Mouse (Mus musculus): ENCODE measurements at regions not wholly inside any gene's neighbourhood (a gene's known extent, or its start where the extent isn't known, plus 50 kb on each side); places are given as distances from the start of the nearest gene placed in this dataset.
"Not testable (repeated sequence)": the region's sequence is repeated elsewhere in the genome, so short reads cannot be mapped to it uniquely, and the experiment has no call there.

- no peak overlapping the region for H3K4me3 ChIP-seq
- no peak for ATAC-seq (ENCODE audit: extremely low read depth, insufficient number of reproducible peaks, low FRiP score, low TSS enrichment)
- 73% methylated on average over 3 of the region's 3 CpGs for WGBS
- H3K4me1 ChIP-seq: peaks cover 39% of the 10 kb centered on the region
- H3K27ac ChIP-seq (replicated peaks): no peak overlapping the region
- no peaks in the 10 kb centered on the region for H3K9me3 ChIP-seq
- H3K4me2 ChIP-seq: no peak overlapping the region
- H3K36me3 ChIP-seq: no peaks in the 10 kb centered on the region
- H3K9ac ChIP-seq: no peak overlapping the region
- H3K27me3 ChIP-seq (replicated peaks): no peaks in the 10 kb centered on the region
Measured at GRCm38 (mm10) chr10:8136662-8137061, 180.6 kb upstream of the Tab2 start.

- no peaks in the 10 kb centered on the region for H3K27me3 ChIP-seq (replicated peaks)
- 55% methylated on average over 7 of the region's 7 CpGs for WGBS
- no peak overlapping the region for H3K4me2 ChIP-seq
- H3K4me1 ChIP-seq: peaks cover 51% of the 10 kb centered on the region
- no peaks in the 10 kb centered on the region for H3K36me3 ChIP-seq
- no peaks in the 10 kb centered on the region for H3K9me3 ChIP-seq
- no peak overlapping the region for H3K4me3 ChIP-seq
- ATAC-seq (ENCODE audit: extremely low read depth, insufficient number of reproducible peaks, low FRiP score, low TSS enrichment): no peak
- H3K9ac ChIP-seq: no peak overlapping the region
- H3K27ac ChIP-seq (replicated peaks): 0 out of 2 replicates have a peak overlapping the region, but pooled peaks have one; percentile 32
Measured at GRCm38 (mm10) chr10:8135272-8135671, 179.2 kb upstream of the Tab2 start.

GRCm38 (mm10) chr10:8134398-8134797 is 178.4 kb upstream of the Tab2 start:
- H3K4me1 ChIP-seq: peaks cover 58% of the 10 kb centered on the region
- peak overlapping the region; percentile 32; the same call in 1 of the 2 replicates for H3K27ac ChIP-seq (replicated peaks)
- ATAC-seq (ENCODE audit: extremely low read depth, insufficient number of reproducible peaks, low FRiP score, low TSS enrichment): no peak
- no peak overlapping the region for H3K4me3 ChIP-seq
- no peaks in the 10 kb centered on the region for H3K36me3 ChIP-seq
- H3K27me3 ChIP-seq (replicated peaks): no peaks in the 10 kb centered on the region
- no peaks in the 10 kb centered on the region for H3K9me3 ChIP-seq
- 95% methylated on average over 1 of the region's 1 CpGs for WGBS
- no peak overlapping the region for H3K9ac ChIP-seq
- H3K4me2 ChIP-seq: no peak overlapping the region

DNA sequence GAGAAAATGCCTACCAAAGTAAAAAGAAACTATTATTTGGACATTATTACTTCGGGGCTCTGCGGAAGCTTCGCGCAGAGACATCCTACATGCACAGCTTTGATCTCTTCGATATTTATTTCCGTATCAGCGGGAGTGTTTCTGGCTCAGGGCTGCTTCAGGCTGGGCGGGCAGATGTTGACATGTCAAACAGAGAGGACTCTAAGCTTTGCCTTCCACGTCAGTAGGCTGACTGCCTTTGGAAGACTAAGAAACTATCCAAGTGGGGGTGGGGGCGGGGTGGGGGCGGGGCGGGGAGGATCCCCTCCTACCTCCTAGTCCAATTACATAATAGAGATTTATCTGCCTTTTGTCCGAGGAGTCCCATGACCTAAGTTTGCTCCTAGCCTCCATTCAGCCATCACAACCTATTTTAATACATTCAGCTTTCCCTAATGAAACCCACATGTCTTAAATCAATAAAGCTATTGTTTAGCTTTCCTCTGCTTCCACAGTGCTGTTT is 177.5 kb upstream of the Tab2 start:
- Histone ChIP-seq H3K9me3 (no peaks in the 10 kb centered on the region), H3K27ac (replicated peaks) (peak overlapping the region; percentile 54), H3K36me3 (no peaks in the 10 kb centered on the region), H3K9ac (no peak overlapping the region), H3K27me3 (replicated peaks) (no peaks in the 10 kb centered on the region), H3K4me3 (no peak overlapping the region), H3K4me1 (peaks cover 57% of the 10 kb centered on the region), H3K4me2 (no peak overlapping the region)
- no peak for ATAC-seq (ENCODE audit: extremely low read depth, insufficient number of reproducible peaks, low FRiP score, low TSS enrichment)
- 50% methylated on average over 13 of the region's 13 CpGs for WGBS

DNA sequence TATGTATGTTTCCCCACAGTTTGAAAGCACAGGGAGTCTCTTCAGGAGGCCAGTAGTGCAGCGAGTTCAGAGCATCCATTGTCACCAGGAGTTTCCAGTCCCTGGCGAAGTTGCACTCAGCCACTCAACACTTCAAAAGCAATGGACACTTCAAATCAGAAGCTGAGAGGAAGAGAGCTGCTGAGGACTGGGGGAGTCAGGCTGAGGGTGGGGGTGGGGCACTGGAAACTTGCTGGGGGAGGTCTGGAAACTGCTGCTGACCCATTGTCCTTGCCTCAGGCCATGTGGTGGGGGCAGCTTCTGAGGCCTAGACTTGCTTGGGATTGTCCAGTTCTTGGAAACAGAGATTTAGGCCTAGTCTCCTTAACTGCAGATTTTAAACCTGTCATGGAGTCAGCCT is 176.8 kb upstream of the Tab2 start:
- H3K36me3 ChIP-seq: no peaks in the 10 kb centered on the region
- H3K9me3 ChIP-seq: no peaks in the 10 kb centered on the region
- H3K4me3 ChIP-seq: no peak overlapping the region
- peaks cover 54% of the 10 kb centered on the region for H3K4me1 ChIP-seq
- no peaks in the 10 kb centered on the region for H3K27me3 ChIP-seq (replicated peaks)
- H3K4me2 ChIP-seq: no peak overlapping the region
- ATAC-seq (ENCODE audit: extremely low read depth, insufficient number of reproducible peaks, low FRiP score, low TSS enrichment): no peak
- H3K27ac ChIP-seq (replicated peaks): peak overlapping the region; percentile 54
- WGBS: 29% methylated on average over 2 of the region's 2 CpGs
- no peak overlapping the region for H3K9ac ChIP-seq

- H3K4me2 ChIP-seq: peak overlapping the region; percentile 62
- peak overlapping the region; percentile 34 for H3K4me3 ChIP-seq
- H3K4me1 ChIP-seq: peaks cover 48% of the 10 kb centered on the region
- no peaks in the 10 kb centered on the region for H3K9me3 ChIP-seq
- ATAC-seq (ENCODE audit: extremely low read depth, insufficient number of reproducible peaks, low FRiP score, low TSS enrichment): peak; percentile 14; the same call in 1 of the 2 replicates
- no peaks in the 10 kb centered on the region for H3K36me3 ChIP-seq
- peak overlapping the region; percentile 30 for H3K27ac ChIP-seq (replicated peaks)
- 13% methylated on average over 18 of the region's 18 CpGs for WGBS
- no peaks in the 10 kb centered on the region for H3K27me3 ChIP-seq (replicated peaks)
- peak overlapping the region; percentile 67 for H3K9ac ChIP-seq
Measured at GRCm38 (mm10) chr10:8130472-8131241, 174.6 kb upstream of the Tab2 start.

DNA sequence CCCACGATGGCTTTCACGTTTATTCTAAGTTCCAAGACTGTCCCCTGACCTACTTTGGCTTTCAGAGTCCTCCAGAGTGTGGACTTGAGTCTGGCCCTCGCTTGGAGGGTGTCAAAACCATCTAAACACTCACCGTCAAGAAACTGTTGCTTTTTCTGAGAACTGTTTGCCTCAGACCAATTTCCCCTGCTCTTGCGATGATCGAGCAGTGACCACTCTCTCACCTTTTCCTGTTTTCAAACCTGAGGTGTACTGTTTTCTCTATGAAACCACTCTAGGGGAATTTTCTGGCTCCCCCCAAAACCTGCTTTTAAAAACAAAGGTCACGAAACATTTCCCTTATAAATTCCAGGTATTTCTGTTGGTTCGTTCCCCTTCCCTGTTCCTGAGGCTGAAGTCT is 174.0 kb upstream of the Tab2 start:
- peaks cover 48% of the 10 kb centered on the region for H3K4me1 ChIP-seq
- no peaks in the 10 kb centered on the region for H3K9me3 ChIP-seq
- 28% methylated on average over 8 of the region's 8 CpGs for WGBS
- no peak for ATAC-seq (ENCODE audit: extremely low read depth, insufficient number of reproducible peaks, low FRiP score, low TSS enrichment)
- H3K4me2 ChIP-seq: peak overlapping the region; percentile 62
- H3K36me3 ChIP-seq: no peaks in the 10 kb centered on the region
- no peaks in the 10 kb centered on the region for H3K27me3 ChIP-seq (replicated peaks)
- H3K9ac ChIP-seq: peak overlapping the region; percentile 67
- peak overlapping the region; percentile 34 for H3K4me3 ChIP-seq
- H3K27ac ChIP-seq (replicated peaks): peak overlapping the region; percentile 30

DNA sequence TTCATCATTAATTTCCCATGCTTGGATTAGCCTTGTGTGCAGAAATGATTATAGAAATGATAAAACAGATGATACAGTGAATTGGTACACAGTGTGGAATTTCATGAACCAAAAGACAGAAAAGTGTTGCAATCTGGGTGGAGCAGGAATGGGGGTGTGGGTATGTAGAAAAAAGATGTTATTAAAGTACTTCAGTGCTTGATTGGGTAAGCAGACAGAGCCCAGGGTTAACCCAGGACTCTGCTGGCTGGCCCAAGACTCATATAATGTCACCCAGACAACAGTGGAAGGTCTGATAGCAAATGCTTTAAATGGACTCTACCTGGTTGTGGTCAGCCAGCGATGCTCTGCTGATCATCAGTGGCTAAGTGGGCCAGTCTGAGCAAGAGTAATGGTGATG is 168.1 kb upstream of the Tab2 start:
- no peaks in the 10 kb centered on the region for H3K9me3 ChIP-seq
- WGBS: 91% methylated on average over 1 of the region's 1 CpGs
- no peak for ATAC-seq (ENCODE audit: extremely low read depth, insufficient number of reproducible peaks, low FRiP score, low TSS enrichment)
- H3K4me3 ChIP-seq: no peak overlapping the region
- no peaks in the 10 kb centered on the region for H3K4me1 ChIP-seq
- H3K36me3 ChIP-seq: no peaks in the 10 kb centered on the region
- H3K4me2 ChIP-seq: no peak overlapping the region
- H3K27me3 ChIP-seq (replicated peaks): no peaks in the 10 kb centered on the region
- H3K27ac ChIP-seq (replicated peaks): no peak overlapping the region
- no peak overlapping the region for H3K9ac ChIP-seq

DNA sequence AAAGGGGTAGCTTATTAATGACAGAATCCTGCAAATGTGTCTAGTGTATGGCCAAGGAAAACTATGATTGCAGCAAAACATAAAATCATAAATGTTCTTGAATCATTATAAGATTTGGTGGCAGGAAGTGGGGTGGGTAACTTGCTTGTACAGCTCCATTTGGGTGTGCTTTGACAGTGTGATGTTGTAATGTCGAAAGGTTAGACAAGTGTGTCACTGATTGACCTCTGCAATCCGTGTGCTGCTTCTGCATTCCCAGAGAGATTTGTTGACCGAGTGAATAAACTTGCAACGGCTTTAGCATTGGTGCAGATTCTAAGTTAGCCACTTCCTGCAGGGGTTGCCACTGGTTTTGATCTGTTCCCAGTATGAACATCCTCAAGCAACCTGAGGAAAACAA is 165.9 kb upstream of the Tab2 start:
- ATAC-seq (ENCODE audit: extremely low read depth, insufficient number of reproducible peaks, low FRiP score, low TSS enrichment): no peak
- H3K4me1 ChIP-seq: peaks cover 5% of the 10 kb centered on the region
- no peaks in the 10 kb centered on the region for H3K36me3 ChIP-seq
- no peak overlapping the region for H3K9ac ChIP-seq
- H3K27ac ChIP-seq (replicated peaks): no peak overlapping the region
- no peaks in the 10 kb centered on the region for H3K9me3 ChIP-seq
- no peak overlapping the region for H3K4me3 ChIP-seq
- WGBS: 43% methylated on average over 4 of the region's 4 CpGs
- H3K27me3 ChIP-seq (replicated peaks): no peaks in the 10 kb centered on the region
- no peak overlapping the region for H3K4me2 ChIP-seq

GRCm38 (mm10) chr10:8116821-8117220 is 160.8 kb upstream of the Tab2 start:
- Histone ChIP-seq H3K36me3 (no peaks in the 10 kb centered on the region), H3K9ac (no peak overlapping the region), H3K9me3 (no peaks in the 10 kb centered on the region), H3K4me2 (no peak overlapping the region), H3K27ac (replicated peaks) (no peak overlapping the region), H3K4me1 (peaks cover 22% of the 10 kb centered on the region), H3K4me3 (no peak overlapping the region), H3K27me3 (replicated peaks) (no peaks in the 10 kb centered on the region)
- WGBS: 32% methylated on average over 8 of the region's 8 CpGs
- no peak for ATAC-seq (ENCODE audit: extremely low read depth, insufficient number of reproducible peaks, low FRiP score, low TSS enrichment)

DNA sequence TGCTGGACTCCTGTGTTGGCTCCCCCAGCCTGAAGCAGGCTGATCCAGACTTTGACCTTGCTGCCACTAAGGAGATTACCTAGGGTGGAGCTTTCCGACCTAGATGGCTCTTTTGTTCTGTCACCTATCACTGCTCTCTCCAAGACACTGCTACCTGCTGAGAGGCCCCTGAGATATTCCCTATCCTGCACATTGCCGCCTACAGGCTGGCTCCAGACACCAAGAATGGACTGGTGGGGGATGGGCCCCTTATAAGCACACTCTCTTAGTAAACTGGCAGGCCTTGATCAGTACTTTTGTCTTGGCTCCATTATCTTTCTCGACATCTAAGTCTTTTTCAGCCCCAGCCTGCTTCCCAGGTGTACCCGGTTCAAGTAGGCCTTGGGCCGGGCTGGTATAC is 158.9 kb upstream of the Tab2 start:
- 62% methylated on average over 5 of the region's 5 CpGs for WGBS
- H3K27ac ChIP-seq (replicated peaks): not testable (repeated sequence)

DNA sequence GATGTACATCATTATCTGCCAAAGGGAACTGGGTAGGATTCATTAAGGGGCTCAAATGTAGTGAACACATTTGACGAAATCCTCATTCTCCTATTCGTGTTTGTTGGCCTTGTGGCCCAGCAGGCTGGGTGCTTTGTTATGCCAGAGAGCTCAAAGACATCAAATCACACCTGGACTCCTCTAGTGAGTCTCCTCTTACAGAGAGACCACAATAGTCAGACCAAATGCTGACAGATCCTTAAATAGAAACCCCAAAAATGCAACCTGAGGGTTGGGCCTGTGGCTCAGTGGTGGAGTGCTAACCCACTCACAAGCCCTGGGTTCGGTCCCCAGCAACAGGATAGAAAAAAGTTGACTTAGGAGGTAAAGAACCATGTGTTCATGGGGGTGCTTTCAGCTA is 158.5 kb upstream of the Tab2 start:
- Histone ChIP-seq H3K36me3 (no peaks in the 10 kb centered on the region), H3K4me3 (no peak overlapping the region), H3K4me1 (peaks cover 22% of the 10 kb centered on the region), H3K4me2 (no peak overlapping the region), H3K27ac (replicated peaks) (no peak overlapping the region), H3K27me3 (replicated peaks) (no peaks in the 10 kb centered on the region), H3K9me3 (no peaks in the 10 kb centered on the region), H3K9ac (no peak overlapping the region)
- WGBS: 47% methylated on average over 3 of the region's 3 CpGs
- ATAC-seq (ENCODE audit: extremely low read depth, insufficient number of reproducible peaks, low FRiP score, low TSS enrichment): no peak

More for the DNA sequence above, 158.9 kb upstream of the Tab2 start:
- H3K9me3 ChIP-seq; ATAC-seq (ENCODE audit: extremely low read depth, insufficient number of reproducible peaks, low FRiP score, low TSS enrichment); H3K4me3 ChIP-seq; H3K27me3 ChIP-seq (replicated peaks); H3K36me3 ChIP-seq; H3K4me2 ChIP-seq; H3K9ac ChIP-seq: not testable (repeated sequence)
- peaks cover 22% of the 10 kb centered on the region for H3K4me1 ChIP-seq
